Mouse (Mus musculus): ENCODE results near the gene Pcf11. TPM values are rescaled to one million over a fixed set of nuclear protein-coding genes. Genes with fewer than 3 reads are reported as not detected.

Gene Pcf11
- total and polyA plus RNA-seq, 3 experiments, result 30.0 to 37.2 (median 30.5) TPM

- no peaks in the 10 kb centered on the region for H3K36me3 ChIP-seq (replicated peaks in 1 of 2; ENCODE audit: control insufficient read depth in 1 of 2, insufficient read depth in 1 of 2, low read length in 1 of 2)
- H3K27me3 ChIP-seq (replicated peaks), result no peaks in the 10 kb centered on the region
- H3K79me2 ChIP-seq (replicated peaks; ENCODE audit: control insufficient read depth, extremely low read depth, insufficient read depth, poor library complexity, severe bottlenecking), result no peaks in the 10 kb centered on the region
- no peak overlapping the region for H3K4me3 ChIP-seq (replicated peaks in 1 of 3; ENCODE audit: low read depth in 2 of 3, low read length in 2 of 3, poor library complexity in 1 of 3)
- no peak overlapping the region for H3K4me2 ChIP-seq (ENCODE audit: insufficient read depth, low read depth, poor library complexity, severe bottlenecking)
- no peaks in the 10 kb centered on the region for H3K9me3 ChIP-seq (replicated peaks; ENCODE audit: low read length)
- in situ Hi-C loops (cut with MboI; ENCODE audit: low pct_ligation_motif_present, low pct_unique_long_range_greater_than_20kb, low sequenced_read_pairs) (no loop called here), dilution Hi-C loops (cut with MboI; ENCODE audit: extremely low pct_ligation_motif_present, extremely low pct_unique_long_range_greater_than_20kb, low sequenced_read_pairs) (no loop called here)
- DNase-seq (ENCODE audit: extremely low read depth), result no peak
- peak; percentile 57 for TF ChIP-seq SMC3 (IDR thresholded peaks at IDR 0.05; ENCODE audit: low read depth, low read length)
- TF ChIP-seq ETS1 (conservative IDR thresholded peaks at IDR 0.05; ENCODE audit: low read depth, low read length), result no peak
- peak; percentile 54 for TF ChIP-seq RAD21 (IDR thresholded peaks at IDR 0.05; ENCODE audit: low read depth, low read length)
- no peak for TF ChIP-seq MAZ (IDR thresholded peaks at IDR 0.05; ENCODE audit: low read depth, low read length)
- TF ChIP-seq TBP (conservative IDR thresholded peaks at IDR 0.05; ENCODE audit: low read depth, low read length), result no peak
- peak in 1 of 2 experiments; percentile 59; a peak in 3 of 4 replicates for TF ChIP-seq CTCF (conservative IDR thresholded peaks at IDR 0.05 in 1 of 2, IDR thresholded peaks at IDR 0.05 in 1 of 2; ENCODE audit: low read depth in 2 of 2, low read length in 2 of 2)
- TF ChIP-seq CHD1 (IDR thresholded peaks at IDR 0.05; ENCODE audit: low read depth, low read length), result no peak
- no peak for TF ChIP-seq ZKSCAN1 (IDR thresholded peaks at IDR 0.05; ENCODE audit: borderline replicate concordance, low read depth, low read length)
- TF ChIP-seq EP300 (IDR thresholded peaks at IDR 0.05; ENCODE audit: low read length), result no peak
- TF ChIP-seq UBTF (IDR thresholded peaks at IDR 0.05; ENCODE audit: low read depth, low read length), result no peak
- H3K27ac ChIP-seq (ENCODE audit: insufficient read depth, low read depth), result no peak overlapping the region
- no peaks in the 10 kb centered on the region for H3K4me1 ChIP-seq (ENCODE audit: control insufficient read depth in 1 of 2, insufficient read depth in 2 of 2)
- no peak overlapping the region for H3K9ac ChIP-seq (ENCODE audit: insufficient read depth, low read depth)
Observed at GRCm38 (mm10) chr7:92624488-92624887, 45.2 kb downstream of the Pcf11 start.

- TF ChIP-seq RCOR1 (conservative IDR thresholded peaks at IDR 0.05; ENCODE audit: low read depth, low read length) (no peak), MXI1 (IDR thresholded peaks at IDR 0.05; ENCODE audit: low read depth, low read length) (no peak), USF2 (conservative IDR thresholded peaks at IDR 0.05; ENCODE audit: low read depth, low read length) (no peak), HCFC1 (IDR thresholded peaks at IDR 0.05; ENCODE audit: low read depth, low read length) (no peak), IRF4 (IDR thresholded peaks at IDR 0.05; ENCODE audit: low read depth, low read length) (no peak), KAT2A (IDR thresholded peaks at IDR 0.05; ENCODE audit: insufficient replicate concordance, low read length) (no peak), ZNF384 (IDR thresholded peaks at IDR 0.05; ENCODE audit: low read depth, low read length) (no peak), TCF12 (IDR thresholded peaks at IDR 0.05; ENCODE audit: low read depth, low read length) (no peak), NELFE (IDR thresholded peaks at IDR 0.05; ENCODE audit: low read depth, low read length) (no peak), MEF2A (IDR thresholded peaks at IDR 0.05; ENCODE audit: borderline replicate concordance, low read depth, low read length) (no peak)
- no peaks in the 10 kb centered on the region for H3K4me1 ChIP-seq (ENCODE audit: control insufficient read depth in 1 of 2, insufficient read depth in 2 of 2)
- H3K9ac ChIP-seq (ENCODE audit: insufficient read depth, low read depth), result no peak overlapping the region
- H3K4me2 ChIP-seq (ENCODE audit: insufficient read depth, low read depth, poor library complexity, severe bottlenecking), result no peak overlapping the region
- no peaks in the 10 kb centered on the region for H3K9me3 ChIP-seq (replicated peaks; ENCODE audit: low read length)
- H3K27me3 ChIP-seq (replicated peaks), result no peaks in the 10 kb centered on the region
- H3K27ac ChIP-seq (ENCODE audit: insufficient read depth, low read depth), result no peak overlapping the region
- no peak for DNase-seq (ENCODE audit: extremely low read depth)
- no peak overlapping the region for H3K4me3 ChIP-seq (replicated peaks in 1 of 3; ENCODE audit: low read depth in 2 of 3, low read length in 2 of 3, poor library complexity in 1 of 3)
- no peaks in the 10 kb centered on the region for H3K36me3 ChIP-seq (replicated peaks in 1 of 2; ENCODE audit: control insufficient read depth in 1 of 2, insufficient read depth in 1 of 2, low read length in 1 of 2)
- H3K79me2 ChIP-seq (replicated peaks; ENCODE audit: control insufficient read depth, extremely low read depth, insufficient read depth, poor library complexity, severe bottlenecking), result no peaks in the 10 kb centered on the region
- in situ Hi-C loops (cut with MboI; ENCODE audit: low pct_ligation_motif_present, low pct_unique_long_range_greater_than_20kb, low sequenced_read_pairs) (no loop called here), dilution Hi-C loops (cut with MboI; ENCODE audit: extremely low pct_ligation_motif_present, extremely low pct_unique_long_range_greater_than_20kb, low sequenced_read_pairs) (no loop called here)
Observed at GRCm38 (mm10) chr7:92610830-92611229, 58.9 kb downstream of the Pcf11 start.

Measured in CH12.LX (cell line).